Mouse (Mus musculus): ENCODE results near the gene Lingo1.

GRCm38 (mm10) chr9:56592639-56593038, 203.6 kb downstream of the Lingo1 start:
- TF ChIP-seq CTCF (conservative IDR thresholded peaks at IDR 0.05; ENCODE audit: low read length) (no peak), NANOG (IDR thresholded peaks at IDR 0.05; ENCODE audit: borderline replicate concordance, low read length) (no peak)

Data from E14TG2a.4 (cell line).